Mouse (Mus musculus) neural tube, embryonic 15.5 days (tissue): ENCODE measurements at regions not wholly inside any gene's neighbourhood (a gene's known extent, or its start where the extent isn't known, plus 50 kb on each side); places are given as distances from the start of the nearest gene placed in this dataset.
A peak's percentile ranks its signal among the peaks of the same experiment; 100 is the strongest.

ENCODE experiments used
- ATAC-seq: fragments of 200-750 bp; cut with Nextera tagmentation; 2 replicates; pipeline ENCODE4 v1.8.0; 2017; ENCODE audit warnings: mild to moderate bottlenecking, moderate TSS enrichment, moderate library complexity; ENCODE audit not compliant: low FRiP score
- H3K27ac ChIP-seq: fragments of 300-500 bp; sonication (generic); replicated peaks from 2 replicates; pipeline ENCODE4 v1.5.1; 2015; ENCODE audit warnings: mild to moderate bottlenecking, inconsistent platforms
- H3K27me3 ChIP-seq: fragments of 300-500 bp; sonication (generic); replicated peaks from 2 replicates; pipeline ENCODE4 v1.6.1; 2015; ENCODE audit warnings: inconsistent platforms
- H3K36me3 ChIP-seq: fragments of 300-500 bp; sonication (generic); 2 replicates; pipeline ENCODE4 v1.6.1; 2015; ENCODE audit warnings: inconsistent platforms
- H3K4me1 ChIP-seq: fragments of 300-500 bp; sonication (generic); 2 replicates; pipeline ENCODE4 v1.6.1; 2015; ENCODE audit warnings: inconsistent platforms
- H3K4me2 ChIP-seq: fragments of 300-500 bp; sonication (generic); 2 replicates; pipeline ENCODE4 v1.6.1; 2015; ENCODE audit warnings: inconsistent platforms, mild to moderate bottlenecking, moderate library complexity
- H3K4me3 ChIP-seq: fragments of 300-500 bp; sonication (generic); replicated peaks from 2 replicates; pipeline ENCODE4 v1.5.1; 2015; ENCODE audit warnings: mild to moderate bottlenecking, inconsistent platforms
- H3K9ac ChIP-seq: fragments of 300-500 bp; sonication (generic); replicated peaks from 2 replicates; pipeline ENCODE4 v1.6.1; 2015; ENCODE audit warnings: mild to moderate bottlenecking, inconsistent platforms
- H3K9me3 ChIP-seq: fragments of 300-500 bp; sonication (generic); replicated peaks from 2 replicates; pipeline ENCODE4 v1.6.1; 2016; ENCODE audit warnings: inconsistent platforms
- WGBS: fragments of 180-500 bp; shearing (Covaris S2); methylation state at CpG from one replicate; pipeline ENCODE4 v1.1.7; 2015; ENCODE audit warnings: mixed read lengths; 5-methylcytosine and 5-hydroxymethylcytosine counted together

- Histone ChIP-seq H3K36me3 (no peaks in the 10 kb centered on the region), H3K4me1 (no peaks in the 10 kb centered on the region), H3K4me2 (no peak overlapping the region), H3K9ac (no peak overlapping the region), H3K27me3 (no peaks in the 10 kb centered on the region), H3K4me3 (no peak overlapping the region), H3K27ac (no peak overlapping the region), H3K9me3 (no peaks in the 10 kb centered on the region)
- ATAC-seq, result no peak
- WGBS, result 72% methylated on average over 8 of the region's 8 CpGs
These were observed 214.7 kb upstream of the Pkdcc start for GRCm38 (mm10) chr17:83000411-83000810.

- H3K9me3 ChIP-seq, result no peaks in the 10 kb centered on the region
- no peak overlapping the region for H3K4me2 ChIP-seq
- WGBS, result 13% methylated on average over 2 of the region's 2 CpGs
- H3K4me1 ChIP-seq, result no peaks in the 10 kb centered on the region
- no peaks in the 10 kb centered on the region for H3K36me3 ChIP-seq
- no peak overlapping the region for H3K9ac ChIP-seq
- no peak overlapping the region for H3K27ac ChIP-seq
- no peak overlapping the region for H3K4me3 ChIP-seq
- no peaks in the 10 kb centered on the region for H3K27me3 ChIP-seq
- peak; percentile 67 for ATAC-seq
These were observed 213.5 kb upstream of the Pkdcc start for GRCm38 (mm10) chr17:83001567-83001966.

GRCm38 (mm10) chr17:83010845-83011244 is 204.2 kb upstream of the Pkdcc start:
- no peak overlapping the region for H3K4me2 ChIP-seq
- H3K4me3 ChIP-seq, result no peak overlapping the region
- WGBS, result 87% methylated on average over 1 of the region's 1 CpGs
- no peaks in the 10 kb centered on the region for H3K9me3 ChIP-seq
- no peak for ATAC-seq
- H3K27ac ChIP-seq, result no peak overlapping the region
- no peaks in the 10 kb centered on the region for H3K27me3 ChIP-seq
- H3K9ac ChIP-seq, result no peak overlapping the region
- H3K4me1 ChIP-seq, result no peaks in the 10 kb centered on the region
- H3K36me3 ChIP-seq, result no peaks in the 10 kb centered on the region

- no peak overlapping the region for H3K27ac ChIP-seq
- H3K9ac ChIP-seq, result no peak overlapping the region
- no peak overlapping the region for H3K4me2 ChIP-seq
- WGBS, result 71% methylated on average over 2 of the region's 2 CpGs
- H3K9me3 ChIP-seq, result no peaks in the 10 kb centered on the region
- H3K27me3 ChIP-seq, result no peaks in the 10 kb centered on the region
- H3K4me1 ChIP-seq, result no peaks in the 10 kb centered on the region
- no peak for ATAC-seq
- no peak overlapping the region for H3K4me3 ChIP-seq
- no peaks in the 10 kb centered on the region for H3K36me3 ChIP-seq
These were observed 199.4 kb upstream of the Pkdcc start for GRCm38 (mm10) chr17:83015656-83016055.

- Histone ChIP-seq H3K9ac (no peak overlapping the region), H3K9me3 (no peaks in the 10 kb centered on the region), H3K27me3 (no peaks in the 10 kb centered on the region), H3K36me3 (no peaks in the 10 kb centered on the region), H3K4me3 (no peak overlapping the region), H3K4me2 (no peak overlapping the region), H3K27ac (no peak overlapping the region), H3K4me1 (no peaks in the 10 kb centered on the region)
- no peak for ATAC-seq
- WGBS, result 96% methylated on average over 5 of the region's 5 CpGs
These were observed 198.2 kb upstream of the Pkdcc start for GRCm38 (mm10) chr17:83016936-83017335.

- Histone ChIP-seq H3K9me3 (no peaks in the 10 kb centered on the region), H3K4me3 (no peak overlapping the region), H3K27me3 (no peaks in the 10 kb centered on the region; the same call in 1 of the 2 replicates), H3K36me3 (no peaks in the 10 kb centered on the region), H3K27ac (no peak overlapping the region), H3K4me2 (no peak overlapping the region), H3K9ac (no peak overlapping the region), H3K4me1 (no peaks in the 10 kb centered on the region)
- 67% methylated on average over 5 of the region's 5 CpGs for WGBS
- ATAC-seq, result no peak
These were observed 195.8 kb upstream of the Pkdcc start for GRCm38 (mm10) chr17:83019267-83019666.

- no peaks in the 10 kb centered on the region for H3K9me3 ChIP-seq
- H3K4me2 ChIP-seq, result no peak overlapping the region
- 62% methylated on average over 10 of the region's 10 CpGs for WGBS
- no peak overlapping the region for H3K9ac ChIP-seq
- H3K27me3 ChIP-seq, result no peaks in the 10 kb centered on the region; the same call in 1 of the 2 replicates
- no peak for ATAC-seq
- H3K36me3 ChIP-seq, result no peaks in the 10 kb centered on the region
- no peak overlapping the region for H3K4me3 ChIP-seq
- no peaks in the 10 kb centered on the region for H3K4me1 ChIP-seq
- no peak overlapping the region for H3K27ac ChIP-seq
These were observed 194.5 kb upstream of the Pkdcc start for GRCm38 (mm10) chr17:83020576-83020975.

- H3K4me3 ChIP-seq, result no peak overlapping the region
- peak; percentile 38; the same call in 1 of the 2 replicates for ATAC-seq
- H3K27me3 ChIP-seq, result no peaks in the 10 kb centered on the region; the same call in 1 of the 2 replicates
- H3K9ac ChIP-seq, result no peak overlapping the region
- H3K27ac ChIP-seq, result no peak overlapping the region
- H3K9me3 ChIP-seq, result no peaks in the 10 kb centered on the region
- H3K4me2 ChIP-seq, result no peak overlapping the region
- no peaks in the 10 kb centered on the region for H3K4me1 ChIP-seq
- WGBS, result 24% methylated on average over 5 of the region's 5 CpGs
- no peaks in the 10 kb centered on the region for H3K36me3 ChIP-seq
These were observed 189.7 kb upstream of the Pkdcc start for GRCm38 (mm10) chr17:83025340-83025816.

GRCm38 (mm10) chr17:83034914-83035573 is 180.0 kb upstream of the Pkdcc start:
- Histone ChIP-seq H3K27ac (peak overlapping the region; percentile 56), H3K36me3 (no peaks in the 10 kb centered on the region), H3K4me3 (no peak overlapping the region), H3K27me3 (no peaks in the 10 kb centered on the region), H3K4me2 (no peak overlapping the region), H3K4me1 (peaks cover 8% of the 10 kb centered on the region), H3K9ac (no peak overlapping the region), H3K9me3 (no peaks in the 10 kb centered on the region)
- WGBS, result 36% methylated on average over 6 of the region's 6 CpGs
- ATAC-seq, result no peak; the same call in 1 of the 2 replicates

- WGBS, result 45% methylated on average over 5 of the region's 5 CpGs
- no peaks in the 10 kb centered on the region for H3K9me3 ChIP-seq
- no peaks in the 10 kb centered on the region for H3K36me3 ChIP-seq
- H3K27me3 ChIP-seq, result no peaks in the 10 kb centered on the region
- H3K4me3 ChIP-seq, result no peak overlapping the region
- H3K4me1 ChIP-seq, result peaks cover 8% of the 10 kb centered on the region
- H3K27ac ChIP-seq, result peak overlapping the region; percentile 56
- no peak overlapping the region for H3K9ac ChIP-seq
- no peak overlapping the region for H3K4me2 ChIP-seq
- ATAC-seq, result no peak
These were observed 179.5 kb upstream of the Pkdcc start for GRCm38 (mm10) chr17:83035574-83035918.

- 85% methylated on average over 3 of the region's 3 CpGs for WGBS
- H3K27ac ChIP-seq, result no peak overlapping the region
- H3K36me3 ChIP-seq, result no peaks in the 10 kb centered on the region
- no peak for ATAC-seq
- no peak overlapping the region for H3K4me2 ChIP-seq
- no peak overlapping the region for H3K9ac ChIP-seq
- no peak overlapping the region for H3K4me3 ChIP-seq
- H3K9me3 ChIP-seq, result no peaks in the 10 kb centered on the region
- peaks cover 8% of the 10 kb centered on the region for H3K4me1 ChIP-seq
- no peaks in the 10 kb centered on the region for H3K27me3 ChIP-seq
These were observed 175.5 kb upstream of the Pkdcc start for GRCm38 (mm10) chr17:83039563-83039962.

GRCm38 (mm10) chr17:83044515-83044914 is 170.6 kb upstream of the Pkdcc start:
- no peak for ATAC-seq
- Histone ChIP-seq H3K27ac (no peak overlapping the region), H3K4me3 (no peak overlapping the region), H3K4me2 (no peak overlapping the region), H3K27me3 (0 out of 2 replicates have a peak, but pooled peaks cover 4% of the 10 kb centered on the region), H3K4me1 (no peaks in the 10 kb centered on the region), H3K9ac (no peak overlapping the region), H3K9me3 (no peaks in the 10 kb centered on the region), H3K36me3 (no peaks in the 10 kb centered on the region)
- 85% methylated on average over 6 of the region's 6 CpGs for WGBS
